Mouse (Mus musculus) limb, embryonic 10.5 days (tissue): ENCODE results near the gene Asz1. TPM values are rescaled to one million over a fixed set of nuclear protein-coding genes. Genes with fewer than 3 reads are reported as not detected.

ENCODE experiments used
- DNase-seq: peaks from one replicate; pipeline ENCODE4 v3.0.0-alpha.2; 2017; ENCODE audit warnings: low spot score
- H3K27ac ChIP-seq: fragments of 300-500 bp; sonication (generic); 2 replicates; pipeline ENCODE4 v1.5.1; 2016; ENCODE audit warnings: mild to moderate bottlenecking
- H3K27me3 ChIP-seq: fragments of 300-500 bp; sonication (generic); 2 replicates; pipeline ENCODE4 v1.6.1; 2016; ENCODE audit warnings: low read depth, mild to moderate bottlenecking; ENCODE audit not compliant: poor library complexity, severe bottlenecking
- H3K36me3 ChIP-seq: fragments of 300-500 bp; sonication (generic); 2 replicates; pipeline ENCODE4 v1.6.1; 2016; ENCODE audit warnings: mild to moderate bottlenecking, moderate library complexity
- H3K4me1 ChIP-seq: fragments of 300-500 bp; sonication (generic); 2 replicates; pipeline ENCODE4 v1.6.1; 2016
- H3K4me3 ChIP-seq: fragments of 300-500 bp; sonication (generic); 2 replicates; pipeline ENCODE4 v1.5.1; 2016; ENCODE audit warnings: mild to moderate bottlenecking, moderate library complexity
- H3K9me3 ChIP-seq: fragments of 300-500 bp; sonication (generic); replicated peaks from 2 replicates; pipeline ENCODE4 v1.6.1; 2016; ENCODE audit warnings: mild to moderate bottlenecking
- WGBS: fragments of 180-500 bp; shearing (Covaris S2); methylation state at CpG from one replicate; pipeline ENCODE4 v1.1.7; 2016; 5-methylcytosine and 5-hydroxymethylcytosine counted together
- polyA plus RNA-seq: library from polyadenylated mRNA; unstranded; fragments of >200 nt; fragmentation: Nextera tagmentation; extraction: Ambion mirVana; gene quantifications from 2 replicates; pipeline ENCODE4 v1.2.1, GENCODE M21; 2016

Gene Asz1
- polyA plus RNA-seq, 1 experiment from 2014 or later, result not detected

- no peaks in the 10 kb centered on the region for H3K27me3 ChIP-seq
- no peak overlapping the region for H3K27ac ChIP-seq
- no peaks in the 10 kb centered on the region for H3K9me3 ChIP-seq
- no peak for DNase-seq
- H3K36me3 ChIP-seq, result no peaks in the 10 kb centered on the region
- peaks cover 9% of the 10 kb centered on the region; the same call in 1 of the 2 replicates for H3K4me1 ChIP-seq
- 82% methylated on average over 4 of the region's 4 CpGs for WGBS
- no peak overlapping the region for H3K4me3 ChIP-seq
These were observed 64.6 kb downstream of the Asz1 start for GRCm38 (mm10) chr6:18044299-18044698.

GRCm38 (mm10) chr6:18043172-18043571, 65.7 kb downstream of the Asz1 start:
- no peak for DNase-seq
- Histone ChIP-seq H3K4me3 (no peak overlapping the region), H3K4me1 (peaks cover 9% of the 10 kb centered on the region; the same call in 1 of the 2 replicates), H3K27ac (no peak overlapping the region), H3K27me3 (no peaks in the 10 kb centered on the region), H3K9me3 (no peaks in the 10 kb centered on the region), H3K36me3 (no peaks in the 10 kb centered on the region)
- 88% methylated on average over 5 of the region's 5 CpGs for WGBS

GRCm38 (mm10) chr6:18032271-18032670, 76.6 kb downstream of the Asz1 start:
- no peaks in the 10 kb centered on the region for H3K9me3 ChIP-seq
- no peak for DNase-seq
- H3K36me3 ChIP-seq, result no peaks in the 10 kb centered on the region
- peaks cover 58% of the 10 kb centered on the region for H3K27me3 ChIP-seq
- WGBS, result 17% methylated on average over 6 of the region's 6 CpGs
- H3K4me3 ChIP-seq, result peak overlapping the region; percentile 64
- no peak overlapping the region for H3K27ac ChIP-seq
- H3K4me1 ChIP-seq, result peaks cover 26% of the 10 kb centered on the region

- Histone ChIP-seq H3K4me1 (peaks cover 26% of the 10 kb centered on the region), H3K4me3 (peak overlapping the region; percentile 64), H3K36me3 (no peaks in the 10 kb centered on the region), H3K27me3 (peaks cover 58% of the 10 kb centered on the region), H3K27ac (0 out of 2 replicates have a peak overlapping the region, but pooled peaks have one; percentile 14), H3K9me3 (no peaks in the 10 kb centered on the region)
- 3% methylated on average over 29 of the region's 29 CpGs for WGBS
- DNase-seq, result peak; percentile 64
These were observed 77.3 kb downstream of the Asz1 start for GRCm38 (mm10) chr6:18031509-18032010.

GRCm38 (mm10) chr6:18030868-18031508, 77.9 kb downstream of the Asz1 start:
- Histone ChIP-seq H3K27ac (0 out of 2 replicates have a peak overlapping the region, but pooled peaks have one; percentile 14), H3K36me3 (no peaks in the 10 kb centered on the region), H3K4me3 (peak overlapping the region; percentile 64), H3K9me3 (no peaks in the 10 kb centered on the region), H3K27me3 (peaks cover 58% of the 10 kb centered on the region), H3K4me1 (peaks cover 26% of the 10 kb centered on the region)
- peak; percentile 34 for DNase-seq
- WGBS, result 9% methylated on average over 12 of the region's 12 CpGs

GRCm38 (mm10) chr6:18029746-18030656, 78.9 kb downstream of the Asz1 start, which contains the start of gene Wnt2:
Gene Wnt2 (minus strand): TSS chr6:18030585.
- peak; percentile 64 for DNase-seq
- WGBS, result under 1% methylated on average over 47 of the region's 47 CpGs
- H3K4me3 ChIP-seq, result peak within 1 kb of the TSS; percentile 64
- peak within 1 kb of the TSS; percentile 61 for H3K27ac ChIP-seq
- H3K9me3 ChIP-seq, result no peaks in the 10 kb centered on the region
- no peaks in the 10 kb centered on the region for H3K36me3 ChIP-seq
- peaks cover 26% of the 10 kb centered on the region for H3K4me1 ChIP-seq
- H3K27me3 ChIP-seq, result peaks cover 58% of the 10 kb centered on the region

- 92% methylated on average over 8 of the region's 8 CpGs for WGBS
- no peaks in the 10 kb centered on the region for H3K36me3 ChIP-seq
- H3K4me1 ChIP-seq, result no peaks in the 10 kb centered on the region
- H3K27me3 ChIP-seq, result peaks cover 15% of the 10 kb centered on the region
- no peak overlapping the region for H3K27ac ChIP-seq
- H3K4me3 ChIP-seq, result no peak overlapping the region
- DNase-seq, result no peak
- no peaks in the 10 kb centered on the region for H3K9me3 ChIP-seq
These were observed 84.6 kb downstream of the Asz1 start for GRCm38 (mm10) chr6:18024133-18024794.

GRCm38 (mm10) chr6:18013346-18013745, 95.5 kb downstream of the Asz1 start:
- H3K36me3 ChIP-seq, result no peaks in the 10 kb centered on the region
- no peak overlapping the region for H3K4me3 ChIP-seq
- H3K4me1 ChIP-seq, result peaks cover 7% of the 10 kb centered on the region
- 77% methylated on average over 7 of the region's 7 CpGs for WGBS
- no peaks in the 10 kb centered on the region for H3K9me3 ChIP-seq
- no peak for DNase-seq
- peak overlapping the region; percentile 14; the same call in 1 of the 2 replicates for H3K27ac ChIP-seq
- no peaks in the 10 kb centered on the region for H3K27me3 ChIP-seq

GRCm38 (mm10) chr6:18007356-18007755, 101.5 kb downstream of the Asz1 start:
- 73% methylated on average over 3 of the region's 3 CpGs for WGBS
- Histone ChIP-seq H3K4me1 (no peaks in the 10 kb centered on the region), H3K9me3 (no peaks in the 10 kb centered on the region)

GRCm38 (mm10) chr6:18002065-18002464, 106.8 kb downstream of the Asz1 start:
- H3K27me3 ChIP-seq, result no peaks in the 10 kb centered on the region
- H3K4me1 ChIP-seq, result peaks cover 4% of the 10 kb centered on the region
- H3K4me3 ChIP-seq, result no peak overlapping the region
- no peaks in the 10 kb centered on the region for H3K9me3 ChIP-seq
- no peak overlapping the region for H3K27ac ChIP-seq
- no peak for DNase-seq
- WGBS, result 90% methylated on average over 6 of the region's 6 CpGs
- H3K36me3 ChIP-seq, result no peaks in the 10 kb centered on the region

More at GRCm38 (mm10) chr6:18007356-18007755, 101.5 kb downstream of the Asz1 start:
- Histone ChIP-seq H3K27me3 (no peaks in the 10 kb centered on the region), H3K4me3 (no peak overlapping the region), H3K27ac (no peak overlapping the region), H3K36me3 (no peaks in the 10 kb centered on the region)
- no peak for DNase-seq
